Mouse (Mus musculus) heart, embryonic 10.5 days (tissue): ENCODE measurements around the gene Cdkn1b. TPM values are rescaled to one million over a fixed set of nuclear protein-coding genes. Genes with fewer than 3 reads are reported as not detected.

Source experiments
- DNase-seq: peaks from one replicate; pipeline ENCODE4 v3.0.0-alpha.2; 2017; ENCODE audit warnings: low spot score
- H3K27ac ChIP-seq: fragments of 300-500 bp; sonication (generic); 2 replicates; pipeline ENCODE4 v1.5.1; 2016; ENCODE audit warnings: mild to moderate bottlenecking
- H3K27me3 ChIP-seq: fragments of 300-500 bp; sonication (generic); 2 replicates; pipeline ENCODE4 v1.6.1; 2016; ENCODE audit warnings: mild to moderate bottlenecking; ENCODE audit not compliant: poor library complexity, insufficient read depth, severe bottlenecking
- H3K36me3 ChIP-seq: fragments of 300-500 bp; sonication (generic); 2 replicates; pipeline ENCODE4 v1.6.1; 2016; ENCODE audit warnings: mild to moderate bottlenecking, moderate library complexity
- H3K4me1 ChIP-seq: fragments of 300-500 bp; sonication (generic); 2 replicates; pipeline ENCODE4 v1.6.1; 2016; ENCODE audit warnings: mild to moderate bottlenecking
- H3K4me3 ChIP-seq: fragments of 300-500 bp; sonication (generic); 2 replicates; pipeline ENCODE4 v1.5.1; 2016; ENCODE audit warnings: mild to moderate bottlenecking, moderate library complexity
- H3K9me3 ChIP-seq: fragments of 300-500 bp; sonication (generic); 2 replicates; pipeline ENCODE4 v1.6.1; 2016; ENCODE audit warnings: mild to moderate bottlenecking, moderate library complexity
- WGBS: fragments of 180-500 bp; shearing (Covaris S2); methylation state at CpG from one replicate; pipeline ENCODE4 v1.1.7; 2016; 5-methylcytosine and 5-hydroxymethylcytosine counted together
- polyA plus RNA-seq: library from polyadenylated mRNA; unstranded; fragments of >200 nt; fragmentation: Nextera tagmentation; extraction: Ambion mirVana; gene quantifications from 2 replicates; pipeline ENCODE4 v1.2.1, GENCODE M21; 2016

The Cdkn1b gene
- polyA plus RNA-seq, 1 experiment from 2014 or later, result 12.0 TPM

DNA sequence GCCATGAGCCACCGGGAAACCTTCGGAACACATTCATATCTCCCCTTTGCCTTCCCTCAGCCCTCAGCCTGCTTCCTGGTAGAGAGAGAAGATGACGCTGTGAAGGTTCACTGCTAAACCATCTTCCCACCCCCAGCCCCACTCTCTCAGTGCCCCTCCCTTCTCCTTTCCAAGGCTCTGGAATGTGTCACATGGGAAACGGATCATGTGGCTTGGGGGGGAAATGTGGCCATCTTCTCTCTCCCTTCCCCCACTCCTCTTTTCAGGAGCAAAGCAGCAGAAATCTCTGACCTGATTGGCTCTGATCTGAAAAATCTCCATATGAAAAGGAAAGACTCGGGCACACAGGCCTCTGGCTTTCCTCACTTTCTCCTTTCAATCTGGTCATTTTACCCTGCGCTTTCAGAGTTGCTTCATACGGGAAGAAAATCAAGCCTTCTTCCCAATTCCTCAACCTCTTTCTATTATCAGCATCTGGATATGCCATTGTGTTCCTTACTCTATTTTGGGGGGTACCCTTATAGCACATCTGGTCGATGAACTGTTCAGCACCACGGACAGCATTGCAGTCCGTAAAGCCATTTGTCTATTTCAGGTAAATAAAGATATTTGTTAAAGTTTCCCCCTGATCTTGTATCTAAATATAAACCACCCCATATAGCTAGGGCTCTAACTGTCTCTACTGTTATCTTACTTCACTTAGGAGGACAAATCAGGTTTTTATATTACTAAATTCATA lies 32.3 kb upstream of the Cdkn1b start:
- 0 out of 2 replicates have a peak overlapping the region, but pooled peaks have one; percentile 3 for H3K27ac ChIP-seq
- H3K4me1 ChIP-seq, result peaks cover 14% of the 10 kb centered on the region
- H3K4me3 ChIP-seq, result peak overlapping the region; percentile 51
- no peak for DNase-seq
- H3K36me3 ChIP-seq, result no peaks in the 10 kb centered on the region
- 1% methylated on average over 10 of the region's 10 CpGs for WGBS
- no peaks in the 10 kb centered on the region for H3K9me3 ChIP-seq
- H3K27me3 ChIP-seq, result no peaks in the 10 kb centered on the region

GRCm38 (mm10) chr6:134888563-134889017 lies 31.6 kb upstream of the Cdkn1b start:
- Histone ChIP-seq H3K36me3 (no peaks in the 10 kb centered on the region), H3K4me1 (peaks cover 14% of the 10 kb centered on the region), H3K27ac (no peak overlapping the region), H3K27me3 (no peaks in the 10 kb centered on the region), H3K9me3 (no peaks in the 10 kb centered on the region), H3K4me3 (peak overlapping the region; percentile 51; the same call in 1 of the 2 replicates)
- WGBS, result 8% methylated on average over 4 of the region's 4 CpGs
- no peak for DNase-seq

- H3K36me3 ChIP-seq, result no peaks in the 10 kb centered on the region
- no peak for DNase-seq
- no peaks in the 10 kb centered on the region for H3K27me3 ChIP-seq
- H3K27ac ChIP-seq, result no peak overlapping the region
- 63% methylated on average over 1 of the region's 1 CpGs for WGBS
- peaks cover 14% of the 10 kb centered on the region for H3K4me1 ChIP-seq
- no peaks in the 10 kb centered on the region for H3K9me3 ChIP-seq
- H3K4me3 ChIP-seq, result no peak overlapping the region
Measured at GRCm38 (mm10) chr6:134889763-134890162, 30.4 kb upstream of the Cdkn1b start.

DNA sequence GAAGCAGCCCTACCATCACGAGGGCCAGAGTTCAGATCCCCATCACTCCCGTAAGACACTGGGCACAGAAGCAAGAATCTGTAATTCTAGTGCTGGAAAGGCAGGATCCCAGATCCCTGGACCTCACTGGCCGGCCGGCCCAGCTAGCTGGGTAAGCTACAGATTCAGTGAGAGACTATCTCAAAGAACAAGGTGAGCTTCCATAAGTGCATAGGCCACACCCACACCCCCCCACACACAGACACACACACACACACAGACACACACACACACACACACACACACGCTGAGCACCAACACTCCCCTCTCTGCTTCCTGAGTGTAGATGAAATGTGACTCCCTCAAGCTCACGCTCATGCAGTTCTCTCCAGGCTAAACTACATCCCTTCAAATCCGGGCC lies 29.8 kb upstream of the Cdkn1b start:
- Histone ChIP-seq H3K27ac (no peak overlapping the region), H3K36me3 (no peaks in the 10 kb centered on the region), H3K4me3 (no peak overlapping the region), H3K9me3 (no peaks in the 10 kb centered on the region), H3K4me1 (peaks cover 14% of the 10 kb centered on the region), H3K27me3 (no peaks in the 10 kb centered on the region)
- 75% methylated on average over 7 of the region's 7 CpGs for WGBS
- DNase-seq, result no peak

DNA sequence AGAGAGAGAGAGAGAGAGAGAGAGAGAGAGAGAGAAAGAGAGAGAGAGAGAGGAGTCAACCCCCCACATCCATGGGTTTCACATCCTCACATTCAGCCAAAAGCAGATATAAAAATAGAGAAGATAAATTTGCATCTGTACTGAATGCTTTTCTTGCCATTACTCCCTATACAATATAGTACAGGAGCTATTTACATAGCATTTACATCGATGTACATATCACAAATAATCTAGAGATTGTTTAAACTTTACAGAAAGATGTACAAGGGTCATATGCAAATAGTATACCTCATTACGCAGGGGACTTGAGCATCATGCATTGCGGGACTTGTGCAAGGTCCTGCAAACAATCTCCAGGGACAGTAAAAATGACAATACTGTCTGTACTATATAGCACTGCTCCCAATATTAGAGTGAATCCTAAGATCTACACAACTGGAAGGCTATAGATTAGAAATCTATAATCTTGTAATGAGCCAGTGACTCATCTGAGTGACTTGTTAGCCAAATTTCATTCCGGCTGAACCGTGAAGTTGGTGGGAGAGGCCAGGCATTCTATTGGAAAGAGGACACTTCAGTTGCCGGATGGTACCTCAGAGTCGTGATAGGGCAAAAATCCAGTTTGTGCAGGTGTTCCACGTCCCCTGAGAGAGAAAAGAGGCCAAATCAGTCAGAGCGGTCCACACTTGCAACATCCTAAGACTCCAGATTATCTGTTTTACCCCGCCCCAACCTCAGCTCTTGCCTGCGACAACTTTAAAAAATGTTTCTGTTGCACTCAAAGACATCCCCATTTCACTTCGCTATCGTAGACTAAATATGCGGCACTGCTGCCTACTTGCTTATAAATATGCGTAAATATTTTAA lies 23.4 kb upstream of the Cdkn1b start:
- Histone ChIP-seq H3K9me3 (no peaks in the 10 kb centered on the region), H3K27ac (peak overlapping the region; percentile 99), H3K36me3 (no peaks in the 10 kb centered on the region), H3K4me1 (peaks cover 8% of the 10 kb centered on the region), H3K27me3 (no peaks in the 10 kb centered on the region), H3K4me3 (peak overlapping the region; percentile 72)
- no peak for DNase-seq
- WGBS, result 58% methylated on average over 15 of the region's 15 CpGs

DNA sequence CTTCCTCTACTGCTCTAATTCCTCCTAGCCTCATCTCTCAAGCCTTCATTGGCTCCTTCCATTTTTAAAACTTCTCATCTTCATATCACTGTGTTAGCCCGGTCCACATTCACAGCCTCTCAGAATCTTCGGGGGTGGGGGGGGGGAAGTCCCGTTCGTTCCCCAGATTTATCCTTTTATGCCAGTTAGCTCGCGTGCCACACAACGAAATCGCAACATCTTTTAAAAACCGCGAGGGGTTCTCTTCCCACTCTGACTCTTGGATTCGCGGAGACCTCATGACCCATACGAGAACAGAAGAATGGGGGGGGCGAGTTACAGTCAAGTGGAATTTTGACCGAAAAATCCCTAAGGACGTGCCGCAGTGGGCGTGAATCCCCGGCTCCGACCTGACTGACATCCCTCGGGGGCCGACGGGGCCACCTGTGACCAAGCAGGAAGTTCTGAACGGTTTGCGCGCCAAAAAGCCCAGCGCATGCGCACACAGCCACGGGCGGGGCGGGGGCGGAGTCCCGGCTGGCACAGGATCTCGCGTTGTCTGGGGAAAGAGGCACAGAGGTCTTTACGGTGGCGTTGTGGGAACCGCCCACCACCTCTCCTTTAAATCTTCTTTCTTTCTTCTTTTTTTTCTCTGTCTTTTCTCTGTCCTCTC lies 22.6 kb upstream of the Cdkn1b start:
- no peaks in the 10 kb centered on the region for H3K36me3 ChIP-seq
- H3K4me3 ChIP-seq, result peak overlapping the region; percentile 72
- no peaks in the 10 kb centered on the region for H3K9me3 ChIP-seq
- H3K27me3 ChIP-seq, result no peaks in the 10 kb centered on the region
- H3K4me1 ChIP-seq, result peaks cover 8% of the 10 kb centered on the region
- WGBS, result under 1% methylated on average over 38 of the region's 38 CpGs
- H3K27ac ChIP-seq, result peak overlapping the region; percentile 99
- DNase-seq, result peak; percentile 99

- Histone ChIP-seq H3K36me3 (no peaks in the 10 kb centered on the region), H3K27me3 (no peaks in the 10 kb centered on the region), H3K27ac (peak within 1 kb of the TSS; percentile 99), H3K4me1 (peaks cover 8% of the 10 kb centered on the region), H3K4me3 (peak within 1 kb of the TSS; percentile 72), H3K9me3 (no peaks in the 10 kb centered on the region)
- WGBS, result under 1% methylated on average over 51 of the region's 51 CpGs
- DNase-seq, result peak; percentile 96
Measured at GRCm38 (mm10) chr6:134898095-134898965, 21.9 kb upstream of the Cdkn1b start, which contains the start of gene Gpr19. Gene Gpr19 (minus strand): TSS chr6:134898578.

- Histone ChIP-seq H3K27ac (no peak overlapping the region), H3K4me3 (no peak overlapping the region), H3K9me3 (no peaks in the 10 kb centered on the region), H3K36me3 (no peaks in the 10 kb centered on the region), H3K27me3 (no peaks in the 10 kb centered on the region), H3K4me1 (no peaks in the 10 kb centered on the region)
- 83% methylated on average over 4 of the region's 4 CpGs for WGBS
- DNase-seq, result no peak
Measured at GRCm38 (mm10) chr6:134903368-134903767, 16.8 kb upstream of the Cdkn1b start.

DNA sequence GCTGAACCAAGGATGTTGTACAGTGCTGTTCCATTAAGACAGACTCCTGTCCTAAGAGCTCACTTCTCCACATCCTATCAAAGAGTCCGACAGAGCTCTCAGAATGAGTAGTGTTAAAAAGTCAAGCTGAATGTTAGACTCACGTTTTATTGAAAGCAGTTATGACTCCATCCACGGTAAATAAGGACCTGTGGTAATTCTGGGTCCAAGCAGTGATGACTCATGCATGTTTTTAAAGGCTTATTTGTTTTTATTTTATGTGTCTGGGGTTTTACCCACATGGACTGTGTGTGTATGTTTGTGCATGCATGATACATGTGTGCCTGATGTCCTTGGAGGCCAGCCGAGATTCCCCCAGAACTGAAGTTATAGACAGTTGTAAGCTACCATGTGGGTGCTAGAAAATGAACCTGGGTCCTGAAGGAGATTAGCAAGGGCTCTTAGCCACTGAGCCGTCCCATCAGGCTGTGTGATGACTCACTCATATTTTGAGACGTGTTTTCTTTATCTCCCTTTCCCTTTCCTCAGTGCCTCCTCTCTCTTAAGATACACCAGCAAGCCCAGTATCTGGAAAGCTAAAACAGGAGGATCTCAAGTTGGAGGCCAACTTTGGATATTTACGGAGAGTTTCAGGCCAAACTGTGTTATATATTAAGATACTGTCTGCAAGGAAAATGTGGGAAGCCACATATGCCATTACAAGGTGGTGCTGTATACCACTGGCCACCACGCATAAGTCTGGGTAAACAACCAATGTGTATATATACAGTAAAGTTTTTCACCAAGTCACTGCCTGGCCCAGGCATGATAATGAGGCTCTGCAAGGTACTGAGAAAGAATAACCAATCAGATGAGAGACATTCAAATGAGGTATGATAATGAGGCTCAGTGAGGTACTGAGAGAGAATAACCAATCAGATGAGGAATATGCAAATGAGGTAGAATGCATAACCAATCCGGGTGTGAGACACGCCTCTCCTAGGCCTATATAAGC lies 16.0 kb upstream of the Cdkn1b start:
- Histone ChIP-seq H3K4me3 (no peak overlapping the region), H3K4me1 (no peaks in the 10 kb centered on the region), H3K36me3 (no peaks in the 10 kb centered on the region), H3K27ac (no peak overlapping the region), H3K27me3 (no peaks in the 10 kb centered on the region), H3K9me3 (no peaks in the 10 kb centered on the region)
- no peak for DNase-seq
- WGBS, result 83% methylated on average over 10 of the region's 10 CpGs

DNA sequence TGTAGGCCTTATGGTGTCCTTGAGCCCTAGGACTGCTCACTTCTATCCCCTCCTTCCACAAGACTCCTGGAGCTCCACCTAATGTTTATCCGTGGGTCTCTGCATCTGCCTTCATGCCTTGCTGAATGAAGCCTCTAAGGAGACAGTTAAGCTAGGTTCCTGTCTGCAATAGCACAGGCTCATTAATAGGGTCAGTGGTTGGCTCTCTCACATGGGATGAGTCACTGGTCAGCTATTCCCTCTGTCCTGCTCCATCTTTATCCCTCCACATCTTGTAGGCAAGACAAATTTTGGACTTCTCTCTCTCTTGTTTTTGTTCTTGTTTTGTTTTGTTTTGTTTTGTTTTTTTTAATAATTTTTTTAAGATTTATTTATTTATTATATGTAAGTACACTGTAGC lies 14.4 kb upstream of the Cdkn1b start:
- no peaks in the 10 kb centered on the region for H3K4me1 ChIP-seq
- H3K27me3 ChIP-seq, result no peaks in the 10 kb centered on the region
- no peaks in the 10 kb centered on the region for H3K9me3 ChIP-seq
- H3K4me3 ChIP-seq, result no peak overlapping the region
- no peak overlapping the region for H3K27ac ChIP-seq
- no peak for DNase-seq
- H3K36me3 ChIP-seq, result no peaks in the 10 kb centered on the region
- 77% methylated on average over 1 of the region's 1 CpGs for WGBS

DNA sequence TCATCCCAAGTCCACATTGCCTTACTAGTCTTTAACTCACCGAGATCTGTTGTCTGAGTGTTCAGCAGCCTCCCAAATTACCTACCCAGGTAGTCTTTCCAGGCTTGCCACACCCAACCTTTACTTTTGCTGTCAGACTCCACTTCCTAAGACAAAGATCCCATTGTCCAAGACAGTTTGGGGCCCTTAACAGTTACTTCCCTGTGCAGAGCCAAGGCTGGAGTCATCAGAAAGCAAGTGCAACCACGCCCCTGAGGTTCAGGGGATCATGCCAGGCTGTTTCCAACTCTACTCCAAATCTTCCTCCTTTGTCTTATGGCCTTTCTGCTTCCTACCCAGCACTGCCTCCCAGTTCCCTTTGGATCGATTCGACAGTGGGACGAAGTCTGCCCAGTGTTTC lies 5.7 kb upstream of the Cdkn1b start:
- Histone ChIP-seq H3K4me3 (no peak overlapping the region), H3K27ac (no peak overlapping the region), H3K27me3 (no peaks in the 10 kb centered on the region), H3K36me3 (no peaks in the 10 kb centered on the region), H3K9me3 (no peaks in the 10 kb centered on the region), H3K4me1 (peaks cover 6% of the 10 kb centered on the region; the same call in 1 of the 2 replicates)
- DNase-seq, result no peak
- 85% methylated on average over 5 of the region's 5 CpGs for WGBS
